Mouse (Mus musculus): ENCODE measurements at regions not wholly inside any gene's neighbourhood (a gene's known extent, or its start where the extent isn't known, plus 50 kb on each side); places are given as distances from the start of the nearest gene placed in this dataset.
A peak's percentile ranks its signal among the peaks of the same experiment; 100 is the strongest.

GRCm38 (mm10) chr6:36058206-36058605 is 329.7 kb upstream of the Chrm2 start:
- Histone ChIP-seq H3K4me3 (no peak overlapping the region), H3K27me3 (no peaks in the 10 kb centered on the region), H3K9ac (replicated peaks) (no peak overlapping the region), H3K27ac (replicated peaks) (no peak overlapping the region), H3K36me3 (no peaks in the 10 kb centered on the region), H3K4me1 (no peaks in the 10 kb centered on the region), H3K9me3 (no peaks in the 10 kb centered on the region), H3K4me2 (replicated peaks) (no peak overlapping the region)
- no peak for ATAC-seq (ENCODE audit: low FRiP score, low read depth)

- no peaks in the 10 kb centered on the region for H3K4me1 ChIP-seq
- H3K27me3 ChIP-seq: no peaks in the 10 kb centered on the region
- H3K9me3 ChIP-seq: no peaks in the 10 kb centered on the region
- WGBS: 89% methylated on average over 1 of the region's 1 CpGs
- H3K36me3 ChIP-seq: no peaks in the 10 kb centered on the region
- H3K4me2 ChIP-seq (replicated peaks): no peak overlapping the region
- no peak for ATAC-seq (ENCODE audit: low FRiP score, low read depth)
- H3K4me3 ChIP-seq: no peak overlapping the region
- H3K9ac ChIP-seq (replicated peaks): no peak overlapping the region
- no peak overlapping the region for H3K27ac ChIP-seq (replicated peaks)
Measured at GRCm38 (mm10) chr6:36060411-36060810, 327.5 kb upstream of the Chrm2 start.

GRCm38 (mm10) chr6:36064919-36065318 is 323.0 kb upstream of the Chrm2 start:
- ATAC-seq (ENCODE audit: low FRiP score, low read depth): no peak
- whole genome bisulfite sequencing: 68% methylated on average over 1 of the region's 1 CpGs
- Histone ChIP-seq H3K4me3 (no peak overlapping the region), H3K27ac (replicated peaks) (no peak overlapping the region), H3K9me3 (no peaks in the 10 kb centered on the region), H3K4me1 (no peaks in the 10 kb centered on the region), H3K4me2 (replicated peaks) (no peak overlapping the region), H3K27me3 (no peaks in the 10 kb centered on the region), H3K9ac (replicated peaks) (no peak overlapping the region), H3K36me3 (no peaks in the 10 kb centered on the region)

- no peak overlapping the region for H3K4me2 ChIP-seq (replicated peaks)
- no peak for ATAC-seq (ENCODE audit: low FRiP score, low read depth)
- H3K36me3 ChIP-seq: no peaks in the 10 kb centered on the region
- H3K4me1 ChIP-seq: no peaks in the 10 kb centered on the region
- no peaks in the 10 kb centered on the region for H3K9me3 ChIP-seq
- WGBS: 91% methylated on average over 2 of the region's 2 CpGs
- H3K4me3 ChIP-seq: no peak overlapping the region
- no peak overlapping the region for H3K9ac ChIP-seq (replicated peaks)
- no peaks in the 10 kb centered on the region for H3K27me3 ChIP-seq
- no peak overlapping the region for H3K27ac ChIP-seq (replicated peaks)
Measured at GRCm38 (mm10) chr6:36068690-36069089, 319.2 kb upstream of the Chrm2 start.

GRCm38 (mm10) chr6:36079559-36079958 is 308.3 kb upstream of the Chrm2 start:
- 65% methylated on average over 5 of the region's 5 CpGs for WGBS
- no peaks in the 10 kb centered on the region for H3K27me3 ChIP-seq
- no peak overlapping the region for H3K27ac ChIP-seq (replicated peaks)
- no peaks in the 10 kb centered on the region for H3K4me1 ChIP-seq
- H3K36me3 ChIP-seq: no peaks in the 10 kb centered on the region
- no peak overlapping the region for H3K4me2 ChIP-seq (replicated peaks)
- no peaks in the 10 kb centered on the region for H3K9me3 ChIP-seq
- H3K9ac ChIP-seq (replicated peaks): no peak overlapping the region
- no peak overlapping the region for H3K4me3 ChIP-seq
- 0 out of 2 replicates have a peak, but pooled peaks have one; percentile 63 for ATAC-seq (ENCODE audit: low FRiP score, low read depth)

GRCm38 (mm10) chr6:36093584-36093983 is 294.3 kb upstream of the Chrm2 start:
- H3K4me1 ChIP-seq: no peaks in the 10 kb centered on the region
- H3K4me3 ChIP-seq: no peak overlapping the region
- H3K27me3 ChIP-seq: no peaks in the 10 kb centered on the region
- ATAC-seq (ENCODE audit: low FRiP score, low read depth): no peak
- no peak overlapping the region for H3K27ac ChIP-seq (replicated peaks)
- H3K9ac ChIP-seq (replicated peaks): no peak overlapping the region
- WGBS: 90% methylated on average over 2 of the region's 2 CpGs
- no peaks in the 10 kb centered on the region for H3K36me3 ChIP-seq
- no peaks in the 10 kb centered on the region for H3K9me3 ChIP-seq
- H3K4me2 ChIP-seq (replicated peaks): no peak overlapping the region

GRCm38 (mm10) chr6:36094075-36094474 is 293.8 kb upstream of the Chrm2 start:
- Histone ChIP-seq H3K4me1 (no peaks in the 10 kb centered on the region), H3K9ac (replicated peaks) (no peak overlapping the region), H3K4me3 (no peak overlapping the region), H3K9me3 (no peaks in the 10 kb centered on the region), H3K36me3 (no peaks in the 10 kb centered on the region), H3K27ac (replicated peaks) (no peak overlapping the region), H3K4me2 (replicated peaks) (no peak overlapping the region), H3K27me3 (no peaks in the 10 kb centered on the region)
- 100% methylated on average over 1 of the region's 1 CpGs for whole genome bisulfite sequencing
- no peak for ATAC-seq (ENCODE audit: low FRiP score, low read depth)

GRCm38 (mm10) chr6:36097391-36097790 is 290.5 kb upstream of the Chrm2 start:
- Histone ChIP-seq H3K4me3 (no peak overlapping the region), H3K4me1 (no peaks in the 10 kb centered on the region), H3K9ac (replicated peaks) (no peak overlapping the region), H3K4me2 (replicated peaks) (no peak overlapping the region), H3K27ac (replicated peaks) (no peak overlapping the region), H3K36me3 (no peaks in the 10 kb centered on the region), H3K27me3 (no peaks in the 10 kb centered on the region), H3K9me3 (no peaks in the 10 kb centered on the region)
- WGBS: 72% methylated on average over 2 of the region's 2 CpGs
- ATAC-seq (ENCODE audit: low FRiP score, low read depth): no peak

GRCm38 (mm10) chr6:36098179-36098578 is 289.7 kb upstream of the Chrm2 start:
- ATAC-seq (ENCODE audit: low FRiP score, low read depth): no peak
- Histone ChIP-seq H3K9me3 (no peaks in the 10 kb centered on the region), H3K27ac (replicated peaks) (no peak overlapping the region), H3K4me3 (no peak overlapping the region), H3K27me3 (no peaks in the 10 kb centered on the region), H3K4me2 (replicated peaks) (no peak overlapping the region), H3K36me3 (no peaks in the 10 kb centered on the region), H3K4me1 (no peaks in the 10 kb centered on the region), H3K9ac (replicated peaks) (no peak overlapping the region)
- 21% methylated on average over 4 of the region's 4 CpGs for whole genome bisulfite sequencing

GRCm38 (mm10) chr6:36108830-36109229 is 279.1 kb upstream of the Chrm2 start:
- no peaks in the 10 kb centered on the region for H3K27me3 ChIP-seq
- WGBS: 69% methylated on average over 1 of the region's 1 CpGs
- H3K4me3 ChIP-seq: no peak overlapping the region
- no peak overlapping the region for H3K4me2 ChIP-seq (replicated peaks)
- no peaks in the 10 kb centered on the region for H3K36me3 ChIP-seq
- ATAC-seq (ENCODE audit: low FRiP score, low read depth): no peak
- H3K9me3 ChIP-seq: no peaks in the 10 kb centered on the region
- no peak overlapping the region for H3K27ac ChIP-seq (replicated peaks)
- H3K9ac ChIP-seq (replicated peaks): no peak overlapping the region
- no peaks in the 10 kb centered on the region for H3K4me1 ChIP-seq

GRCm38 (mm10) chr6:36137223-36137622 is 250.7 kb upstream of the Chrm2 start:
- Histone ChIP-seq H3K4me2 (replicated peaks) (no peak overlapping the region), H3K27ac (replicated peaks) (no peak overlapping the region), H3K36me3 (no peaks in the 10 kb centered on the region), H3K4me1 (no peaks in the 10 kb centered on the region), H3K9me3 (no peaks in the 10 kb centered on the region), H3K27me3 (no peaks in the 10 kb centered on the region), H3K9ac (replicated peaks) (no peak overlapping the region), H3K4me3 (no peak overlapping the region)
- no peak for ATAC-seq (ENCODE audit: low FRiP score, low read depth)
- 92% methylated on average over 1 of the region's 1 CpGs for WGBS

- WGBS: 81% methylated on average over 1 of the region's 1 CpGs
- no peak overlapping the region for H3K9ac ChIP-seq (replicated peaks)
- no peak overlapping the region for H3K27ac ChIP-seq (replicated peaks)
- H3K9me3 ChIP-seq: no peaks in the 10 kb centered on the region
- no peak for ATAC-seq (ENCODE audit: low FRiP score, low read depth)
- H3K27me3 ChIP-seq: no peaks in the 10 kb centered on the region
- no peak overlapping the region for H3K4me2 ChIP-seq (replicated peaks)
- no peaks in the 10 kb centered on the region for H3K36me3 ChIP-seq
- no peak overlapping the region for H3K4me3 ChIP-seq
- no peaks in the 10 kb centered on the region for H3K4me1 ChIP-seq
Measured at GRCm38 (mm10) chr6:36147267-36147666, 240.6 kb upstream of the Chrm2 start.

GRCm38 (mm10) chr6:36174514-36174913 is 213.4 kb upstream of the Chrm2 start:
- Histone ChIP-seq H3K9ac (replicated peaks) (no peak overlapping the region), H3K9me3 (no peaks in the 10 kb centered on the region), H3K4me3 (no peak overlapping the region), H3K36me3 (no peaks in the 10 kb centered on the region), H3K4me2 (replicated peaks) (no peak overlapping the region), H3K27me3 (no peaks in the 10 kb centered on the region), H3K27ac (replicated peaks) (no peak overlapping the region), H3K4me1 (no peaks in the 10 kb centered on the region)
- ATAC-seq (ENCODE audit: low FRiP score, low read depth): no peak
